Mouse (Mus musculus) C2C12 (cell line): ENCODE data around the gene Klhdc4. TPM values are rescaled to one million over a fixed set of nuclear protein-coding genes. Genes with fewer than 3 reads are reported as not detected.

Experiments used
- H3K27me3 ChIP-seq: one replicate; pipeline ENCODE4 v1.6.1; 2011; ENCODE audit not compliant: control insufficient read depth, insufficient read depth, insufficient read length
- H3K36me3 ChIP-seq: one replicate; pipeline ENCODE4 v1.6.1; 2011; ENCODE audit not compliant: control insufficient read depth, insufficient read depth
- H3K4me3 ChIP-seq: one replicate; pipeline ENCODE4 v1.5.1; 2011; ENCODE audit warnings: mild to moderate bottlenecking, control low read depth; ENCODE audit not compliant: poor library complexity, insufficient read depth, severe bottlenecking
- H3K79me2 ChIP-seq: one replicate; pipeline ENCODE4 v1.6.1; 2011; ENCODE audit not compliant: control insufficient read depth, insufficient read depth
- H3K79me3 ChIP-seq: one replicate; pipeline ENCODE4 v1.6.1; 2011; ENCODE audit warnings: low read depth, control low read depth
- H3ac ChIP-seq: one replicate; pipeline ENCODE3; 2011; ENCODE audit warnings: low read depth; ENCODE audit not compliant: control insufficient read depth, insufficient read length
- CEBPB ChIP-seq: IDR thresholded peaks from one replicate; pipeline ENCODE4 v1.6.1; 2011; ENCODE audit warnings: low read depth, mild to moderate bottlenecking, control low read depth, moderate library complexity
- CTCF ChIP-seq: IDR thresholded peaks from one replicate; pipeline ENCODE4 v1.5.1; 2011; ENCODE audit not compliant: control insufficient read depth, insufficient read depth, insufficient read length
- FOSL1 ChIP-seq: IDR thresholded peaks from one replicate; pipeline ENCODE4 v1.8.0; 2011; ENCODE audit warnings: mild to moderate bottlenecking, low read length; ENCODE audit not compliant: poor library complexity, insufficient read depth, severe bottlenecking
- MAX ChIP-seq: IDR thresholded peaks from one replicate; pipeline ENCODE4 v1.6.1; 2011; ENCODE audit warnings: mild to moderate bottlenecking, control low read depth
- MYOD1 ChIP-seq: IDR thresholded peaks from one replicate; pipeline ENCODE4 v1.6.1; 2011; ENCODE audit warnings: low read depth; ENCODE audit not compliant: control insufficient read depth, insufficient read length
- MYOG ChIP-seq: IDR thresholded peaks from one replicate; pipeline ENCODE4 v1.6.1; 2011; ENCODE audit not compliant: control insufficient read depth, insufficient read length; ENCODE audit errors: extremely low read depth
- USF1 ChIP-seq: IDR thresholded peaks from one replicate; pipeline ENCODE4 v1.6.1; 2011; ENCODE audit warnings: low read depth, mild to moderate bottlenecking, control low read depth, moderate library complexity
- polyA plus RNA-seq: library from polyadenylated mRNA; unstranded; fragments of >200 nt; fragmentation: generic; extraction: Trizol; gene quantifications from one replicate; pipeline ENCODE4 v1.2.1, GENCODE M21; 2012; ENCODE audit warnings: missing spikeins

Klhdc4 gene
- polyA plus RNA-seq, 1 experiment = 53.5 TPM

- H3K27me3 ChIP-seq = no peaks in the 10 kb centered on the region
- H3K79me3 ChIP-seq = no peaks in the 10 kb centered on the region
- H3K79me2 ChIP-seq = no peaks in the 10 kb centered on the region
- no peak overlapping the region for H3K4me3 ChIP-seq
- no peaks in the 10 kb centered on the region for H3K36me3 ChIP-seq
- TF ChIP-seq MAX (no peak), USF1 (no peak), CEBPB (no peak), CTCF (no peak), MYOD1 (no peak), FOSL1 (no peak), MYOG (no peak)
- H3ac ChIP-seq = no peak overlapping the region
Observed at GRCm38 (mm10) chr8:121874031-121874430, 44.7 kb upstream of the Klhdc4 start.

- no peak overlapping the region for H3K4me3 ChIP-seq
- H3K27me3 ChIP-seq = no peaks in the 10 kb centered on the region
- H3K79me3 ChIP-seq = no peaks in the 10 kb centered on the region
- TF ChIP-seq MYOG (no peak), MAX (no peak), CTCF (no peak), USF1 (no peak), MYOD1 (no peak), CEBPB (no peak), FOSL1 (no peak)
- no peaks in the 10 kb centered on the region for H3K36me3 ChIP-seq
- H3K79me2 ChIP-seq = no peaks in the 10 kb centered on the region
- H3ac ChIP-seq = no peak overlapping the region
Observed at GRCm38 (mm10) chr8:121871833-121872440, 42.6 kb upstream of the Klhdc4 start.

DNA sequence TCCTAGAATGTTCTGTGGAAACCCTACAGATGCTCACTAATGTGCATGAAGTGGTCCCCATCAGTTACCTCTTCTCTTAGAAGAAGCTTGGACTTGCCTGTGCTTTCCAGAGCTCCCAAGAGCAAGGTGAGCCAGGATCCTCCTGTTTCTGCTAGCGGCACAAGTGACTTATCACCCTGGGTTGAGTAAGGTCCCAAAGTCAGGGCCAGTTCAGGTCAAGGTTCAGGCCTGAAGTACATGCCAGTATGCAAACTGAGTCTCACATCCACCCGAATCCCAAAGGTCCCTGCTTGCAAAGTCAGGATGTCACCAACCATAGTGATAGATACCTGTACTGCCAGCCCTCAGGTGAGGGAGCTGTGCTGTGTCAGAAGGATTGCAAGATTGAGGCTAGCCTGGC is 40.8 kb upstream of the Klhdc4 start:
- Histone ChIP-seq H3K79me2 (no peaks in the 10 kb centered on the region), H3K4me3 (no peak overlapping the region), H3K27me3 (no peaks in the 10 kb centered on the region), H3ac (no peak overlapping the region), H3K79me3 (no peaks in the 10 kb centered on the region), H3K36me3 (no peaks in the 10 kb centered on the region)
- TF ChIP-seq CTCF (no peak), MYOG (no peak), CEBPB (no peak), USF1 (no peak), MYOD1 (no peak), FOSL1 (no peak), MAX (no peak)

- TF ChIP-seq CEBPB (no peak), USF1 (no peak), CTCF (no peak)
- no peak overlapping the region for H3K4me3 ChIP-seq
- no peaks in the 10 kb centered on the region for H3K79me3 ChIP-seq
- H3K36me3 ChIP-seq = no peaks in the 10 kb centered on the region
- no peaks in the 10 kb centered on the region for H3K27me3 ChIP-seq
- H3ac ChIP-seq = no peak overlapping the region
- no peaks in the 10 kb centered on the region for H3K79me2 ChIP-seq
Observed at GRCm38 (mm10) chr8:121868896-121869295, 39.5 kb upstream of the Klhdc4 start.

DNA sequence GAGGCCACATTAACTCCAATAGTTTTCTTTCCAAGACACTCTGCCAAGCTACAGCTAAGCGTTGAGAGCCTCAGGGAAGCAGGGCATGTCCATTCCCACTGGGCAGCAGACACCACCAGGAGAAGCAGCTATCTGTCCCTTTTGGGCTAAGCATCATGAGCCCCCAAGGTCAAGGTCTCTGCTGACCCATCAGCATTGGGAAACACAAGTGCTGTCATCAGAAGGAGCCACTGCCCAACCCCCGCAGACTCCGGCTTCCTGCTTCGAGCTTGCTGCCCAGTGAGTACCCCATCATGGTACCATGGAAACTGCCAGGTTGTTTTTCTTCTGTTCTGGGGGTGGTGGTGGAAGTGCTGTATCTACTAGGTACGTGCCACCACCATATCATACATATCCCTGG is 38.8 kb upstream of the Klhdc4 start:
- Histone ChIP-seq H3K27me3 (no peaks in the 10 kb centered on the region), H3K79me3 (no peaks in the 10 kb centered on the region), H3K36me3 (no peaks in the 10 kb centered on the region), H3ac (no peak overlapping the region), H3K79me2 (no peaks in the 10 kb centered on the region), H3K4me3 (no peak overlapping the region)
- TF ChIP-seq MAX (no peak), MYOG (no peak), CTCF (no peak), MYOD1 (no peak), CEBPB (no peak), FOSL1 (no peak), USF1 (no peak)

GRCm38 (mm10) chr8:121865356-121865755 is 36.0 kb upstream of the Klhdc4 start:
- H3ac ChIP-seq = no peak overlapping the region
- H3K36me3 ChIP-seq = no peaks in the 10 kb centered on the region
- no peaks in the 10 kb centered on the region for H3K27me3 ChIP-seq
- H3K79me3 ChIP-seq = no peaks in the 10 kb centered on the region
- H3K79me2 ChIP-seq = no peaks in the 10 kb centered on the region
- TF ChIP-seq CEBPB = no peak
- no peak for TF ChIP-seq MAX
- TF ChIP-seq FOSL1 = no peak
- no peak for TF ChIP-seq MYOD1
- no peak for TF ChIP-seq USF1
- no peak for TF ChIP-seq CTCF
- no peak for TF ChIP-seq MYOG
- no peak overlapping the region for H3K4me3 ChIP-seq
